Mouse (Mus musculus): ENCODE data around the gene 1700016D06Rik.

Gene 1700016D06Rik

DNA sequence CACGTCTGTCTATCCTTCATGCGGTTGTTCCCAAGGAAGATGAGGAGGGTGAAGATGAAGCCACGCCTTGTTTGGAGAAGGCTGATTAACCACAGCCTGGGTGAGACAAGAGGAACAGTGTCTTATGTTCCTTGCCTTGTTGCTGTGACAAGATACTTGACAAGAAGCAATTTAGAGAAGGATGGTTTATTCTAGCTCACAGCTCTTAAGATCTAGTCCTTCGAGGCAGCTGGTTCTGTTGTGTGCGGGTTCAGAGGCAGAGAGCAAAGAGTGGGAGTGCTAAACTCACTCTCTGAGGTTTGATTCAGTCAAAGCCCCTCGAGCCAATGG, at the start of gene 1700016D06Rik:
TSS of gene 1700016D06Rik (minus strand) at position 31 of the 330 bp plus-strand sequence.
- no peak for DNase-seq (ENCODE audit: low read depth)

DNA sequence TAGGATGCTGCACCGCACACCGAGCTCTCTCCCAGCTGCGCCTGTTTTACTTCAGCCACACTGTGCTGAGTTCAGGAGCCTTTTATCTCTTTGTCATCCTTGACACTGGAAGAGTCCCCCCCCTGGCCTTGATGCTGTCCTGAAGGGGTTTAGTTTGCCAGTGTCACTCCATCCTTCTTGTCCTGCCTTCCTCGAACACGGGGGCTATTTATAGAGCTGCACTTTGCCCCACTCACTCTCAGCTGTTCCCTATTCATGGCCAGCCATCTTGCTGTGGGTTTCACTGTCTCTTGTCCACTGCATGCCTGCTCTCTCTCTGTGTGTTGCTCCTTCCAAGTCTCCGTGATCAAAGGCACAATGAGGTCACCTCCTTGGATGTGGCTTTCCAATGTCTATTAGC, 48.6 kb upstream of the 1700016D06Rik start:
- no peak for DNase-seq (ENCODE audit: low read depth)

DNA sequence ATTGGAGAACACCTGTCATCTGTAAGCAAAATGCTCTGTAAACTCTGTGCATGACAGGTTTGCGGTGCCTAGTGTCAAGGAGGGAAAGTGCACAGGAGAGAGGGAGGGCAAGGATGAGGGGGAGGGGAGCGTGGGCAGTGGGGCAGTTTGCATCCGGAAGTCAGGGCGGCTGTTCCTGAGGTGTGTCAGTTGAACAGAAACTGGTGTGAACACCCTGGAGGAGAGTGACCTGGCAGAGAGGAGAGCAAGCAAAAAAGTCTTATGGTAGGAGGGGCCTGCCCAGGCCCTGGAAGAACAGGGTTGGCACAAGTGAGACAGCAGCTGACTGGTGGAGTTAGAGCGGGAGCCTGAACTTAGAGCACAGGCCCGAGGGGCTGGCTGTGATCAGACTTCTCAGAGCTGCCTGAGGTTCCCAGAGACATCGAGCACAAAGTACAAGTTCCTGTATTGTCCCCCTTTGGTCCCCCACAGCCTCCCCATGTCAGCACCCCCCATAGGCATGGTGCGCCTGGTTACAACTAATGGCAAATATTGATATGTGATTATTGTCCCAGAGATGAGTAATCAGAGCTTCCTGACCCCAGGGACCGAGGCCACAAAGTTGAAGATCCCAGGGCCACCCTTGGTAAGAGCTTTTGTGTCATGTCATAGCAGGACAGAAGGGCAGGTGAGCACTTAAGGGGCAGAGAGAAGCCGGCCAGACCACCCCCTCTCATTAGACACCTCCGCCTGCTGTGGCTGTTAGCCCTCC, 46.2 kb upstream of the 1700016D06Rik start:
- DNase-seq (ENCODE audit: low read depth) = no peak

DNA sequence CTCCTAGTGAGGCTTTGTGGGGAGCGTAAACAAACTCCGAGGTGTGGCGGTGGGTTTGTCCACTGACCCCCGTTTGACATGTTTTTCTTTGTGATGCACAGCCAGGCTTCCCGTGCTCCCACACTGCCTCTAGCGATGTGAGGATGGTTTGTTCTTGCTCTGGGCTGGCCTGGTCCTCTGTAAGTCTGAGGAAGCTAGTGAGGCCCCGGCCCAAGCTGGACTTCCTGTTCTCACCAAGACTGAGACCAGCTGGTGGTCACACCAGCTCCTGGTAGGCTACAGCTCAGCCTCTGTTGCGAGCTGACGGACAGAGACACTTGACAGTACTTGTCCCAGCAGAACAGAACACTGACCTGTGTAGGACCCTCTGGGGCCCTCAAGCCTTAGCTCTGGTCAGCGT, 42.7 kb upstream of the 1700016D06Rik start:
- no peak for DNase-seq (ENCODE audit: low read depth)

DNA sequence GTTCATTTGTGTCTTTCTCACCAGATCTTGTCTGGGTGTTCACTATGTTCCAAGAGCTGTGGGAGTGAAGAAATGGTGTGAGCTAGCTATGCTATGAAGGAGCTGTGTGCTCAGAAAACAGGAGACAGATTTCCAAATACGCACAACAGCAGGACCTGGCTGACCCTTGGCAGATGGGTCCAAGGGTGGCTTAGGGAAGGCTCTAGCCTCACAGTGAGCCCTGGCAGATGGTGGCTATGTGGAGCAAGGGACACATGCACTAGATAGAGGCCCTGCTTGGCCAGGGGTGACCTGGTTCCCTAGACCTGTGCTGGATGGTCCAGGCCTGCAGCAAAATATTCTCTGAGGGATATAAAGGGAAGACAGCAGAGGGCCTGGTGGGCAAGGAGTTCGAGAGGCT, 40.0 kb upstream of the 1700016D06Rik start:
- no peak for DNase-seq (ENCODE audit: low read depth)

DNA sequence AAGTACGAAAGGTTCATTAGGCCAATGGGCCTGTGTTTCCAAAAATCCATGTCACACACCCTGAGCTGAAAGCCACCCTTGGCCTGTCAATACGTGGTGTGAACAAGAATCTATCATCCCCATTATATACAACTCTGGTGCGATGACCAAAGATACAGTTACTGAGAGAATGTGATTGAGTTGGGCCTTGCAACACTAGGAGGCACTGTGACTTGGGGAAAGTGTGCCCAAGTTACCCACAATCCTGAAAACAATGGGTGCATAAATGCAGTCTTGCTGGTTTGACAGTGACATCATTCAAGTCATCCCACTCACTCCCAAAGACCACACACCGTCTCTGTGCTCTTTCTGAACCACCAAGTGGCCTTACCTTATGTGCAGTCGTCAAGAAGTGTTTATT, 38.2 kb upstream of the 1700016D06Rik start:
- no peak for DNase-seq (ENCODE audit: low read depth)

DNA sequence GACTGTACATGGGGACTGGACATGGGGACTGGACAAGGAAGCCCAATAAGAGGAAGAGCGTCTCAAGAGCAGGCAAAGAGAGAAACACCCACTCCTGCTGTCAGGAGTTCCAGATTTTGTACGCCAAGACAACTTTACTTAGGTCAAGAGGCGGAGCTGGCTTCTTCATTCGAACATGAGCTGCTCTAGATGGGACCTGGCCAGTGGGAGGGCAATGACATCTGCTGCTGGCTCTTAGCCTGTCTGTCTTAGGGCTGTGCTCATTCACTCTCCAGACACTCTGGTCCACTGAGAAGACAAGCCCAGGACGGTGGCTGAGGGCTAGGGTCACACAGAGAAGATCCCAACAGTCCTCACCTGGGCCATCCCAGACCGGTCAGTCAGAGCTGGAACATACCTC, 36.2 kb upstream of the 1700016D06Rik start:
- DNase-seq (ENCODE audit: low read depth) = no peak

DNA sequence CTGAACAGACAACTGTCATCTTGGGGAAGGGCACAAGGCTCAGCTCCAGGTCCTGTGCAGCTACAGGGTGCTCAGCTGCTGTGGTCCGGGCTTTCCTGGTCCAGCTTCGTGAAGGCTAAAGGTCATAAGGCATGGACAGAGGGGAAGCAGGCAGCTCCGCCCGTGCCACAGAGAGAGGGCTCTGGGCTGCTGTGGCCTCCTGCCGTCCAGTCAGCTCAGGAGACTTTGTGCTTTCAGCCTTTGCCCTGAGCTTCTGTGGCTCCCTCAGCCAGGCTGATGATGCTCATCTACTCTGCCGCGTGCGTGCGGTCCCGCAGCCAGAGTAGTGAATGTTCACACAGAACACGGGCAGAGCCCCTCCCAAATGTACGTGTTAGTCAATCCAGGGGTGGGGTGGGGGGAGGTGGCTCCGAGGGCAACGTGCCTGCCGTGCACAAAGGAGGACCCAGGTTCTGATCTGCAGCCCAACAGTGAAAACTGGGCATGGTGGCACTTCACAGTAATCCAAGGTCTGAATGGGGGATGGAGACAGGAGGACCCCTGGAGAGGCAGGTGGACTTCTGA, 34.9 kb upstream of the 1700016D06Rik start:
- DNase-seq (ENCODE audit: low read depth) = no peak

DNA sequence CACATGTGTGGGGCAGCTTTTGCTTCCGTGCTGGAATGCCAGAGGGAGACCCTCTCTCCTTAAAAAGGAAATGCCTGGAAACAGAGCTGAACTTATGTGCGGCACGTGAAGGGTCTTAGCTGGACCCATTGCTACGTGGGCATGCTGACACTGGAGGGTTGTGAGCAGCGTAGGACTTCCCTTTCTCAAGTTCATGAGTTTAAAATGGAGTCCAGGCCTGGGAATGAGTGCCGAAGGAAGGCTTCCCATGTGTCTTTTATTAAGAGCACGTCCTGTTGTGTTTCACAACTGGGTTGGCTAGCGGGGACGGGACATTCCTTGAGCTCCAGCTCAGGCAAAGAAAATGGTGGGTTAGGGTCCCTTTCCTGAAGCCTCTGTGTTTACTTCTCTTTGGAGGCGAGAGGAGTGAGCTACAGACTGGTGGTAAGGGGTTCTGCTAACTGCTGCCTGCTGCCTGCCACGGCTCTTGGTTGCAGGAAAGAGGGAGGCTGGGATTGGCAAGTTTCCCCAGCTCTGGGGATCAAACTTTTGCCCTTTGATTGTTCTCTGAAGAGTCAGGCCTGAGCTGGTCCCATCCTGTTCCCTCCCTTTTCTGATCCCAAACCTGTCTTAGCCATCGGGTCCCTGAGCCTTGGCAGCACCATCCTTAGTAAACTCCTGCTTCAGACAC, 29.5 kb upstream of the 1700016D06Rik start:
- DNase-seq (ENCODE audit: low read depth) = no peak

DNA sequence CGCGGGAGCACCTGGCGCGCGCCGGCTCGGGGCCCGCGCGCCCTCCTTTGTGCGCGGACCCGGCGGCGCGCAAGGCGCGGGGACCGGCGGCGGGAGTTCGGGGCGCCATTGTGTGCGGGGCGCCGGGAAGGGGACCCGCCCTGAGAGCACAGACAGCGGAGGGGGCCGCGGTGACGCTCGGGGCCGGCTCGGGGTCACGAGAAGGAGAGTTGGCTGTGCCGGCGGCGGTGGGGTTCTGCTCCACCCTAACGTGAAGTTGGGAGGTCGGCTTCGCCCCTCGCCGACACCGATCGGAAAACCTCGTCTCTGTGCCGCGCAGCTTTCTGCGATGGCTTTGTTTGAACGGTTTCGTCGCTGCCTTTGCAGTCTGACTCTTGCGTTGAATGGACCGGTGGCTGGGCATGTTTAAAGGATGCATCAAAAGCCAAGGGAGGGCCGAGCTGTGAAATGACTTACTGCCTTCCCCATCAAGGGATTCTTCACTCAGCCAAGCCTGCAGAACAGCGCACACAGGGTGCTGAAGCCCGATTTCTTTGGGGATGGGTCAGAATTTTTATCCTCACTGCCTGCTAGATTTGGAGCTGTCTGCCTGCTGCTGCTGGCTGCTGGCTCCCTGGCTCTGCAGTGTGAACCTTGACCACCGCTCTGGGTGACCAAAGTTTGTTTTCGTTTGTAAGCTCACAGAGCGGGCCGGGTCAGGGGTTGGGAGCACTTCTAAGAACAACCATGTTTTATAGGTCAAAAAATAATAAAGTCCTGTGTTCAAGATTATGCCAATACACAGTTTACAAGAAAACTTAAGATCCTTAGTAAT, 27.8 kb upstream of the 1700016D06Rik start:
- DNase-seq (ENCODE audit: low read depth) = no peak

DNA sequence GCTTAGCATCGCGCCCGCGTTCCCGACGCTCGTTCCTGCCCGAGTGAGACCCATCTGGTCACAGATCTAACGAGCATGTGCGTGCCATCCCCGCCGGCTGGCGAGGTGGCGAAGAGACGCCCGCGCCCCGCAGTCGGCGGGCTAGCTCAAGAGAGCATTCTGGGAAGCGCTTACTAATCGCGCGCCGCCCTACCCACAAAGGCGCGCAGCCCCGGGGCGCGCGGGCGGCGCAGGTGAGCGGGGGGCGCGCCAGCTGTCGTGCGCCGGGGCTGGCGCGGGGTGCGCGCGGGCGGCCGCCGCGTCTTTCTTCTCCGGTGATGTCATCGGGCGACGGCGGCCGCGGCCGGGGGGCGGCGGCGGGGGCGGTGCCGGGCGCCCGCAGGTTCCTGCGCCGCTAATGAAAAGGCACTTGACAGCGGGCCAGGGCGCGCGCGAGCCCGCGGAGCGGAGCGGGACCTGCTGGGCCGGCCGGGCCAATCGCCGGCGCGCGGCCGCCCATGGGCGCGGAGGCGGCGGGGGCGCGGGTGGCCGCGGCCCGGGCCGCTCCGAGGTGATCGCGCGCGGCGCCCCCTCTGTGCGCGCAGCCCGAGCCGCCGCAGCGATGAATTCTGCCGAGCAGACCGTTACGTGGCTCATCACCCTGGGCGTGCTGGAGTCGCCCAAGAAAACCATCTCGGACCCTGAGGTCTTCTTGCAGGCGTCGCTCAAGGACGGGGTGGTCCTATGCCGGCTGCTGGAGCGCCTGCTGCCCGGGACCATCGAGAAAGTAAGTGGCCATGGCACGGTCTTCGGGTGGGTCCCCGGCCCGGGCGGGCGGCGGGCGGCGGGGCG, 27.0 kb upstream of the 1700016D06Rik start, which contains the start of gene Arhgef7:
TSS of gene Arhgef7 (plus strand) at position 71 of the 831 bp plus-strand sequence.
- no peak for DNase-seq (ENCODE audit: low read depth)

DNA sequence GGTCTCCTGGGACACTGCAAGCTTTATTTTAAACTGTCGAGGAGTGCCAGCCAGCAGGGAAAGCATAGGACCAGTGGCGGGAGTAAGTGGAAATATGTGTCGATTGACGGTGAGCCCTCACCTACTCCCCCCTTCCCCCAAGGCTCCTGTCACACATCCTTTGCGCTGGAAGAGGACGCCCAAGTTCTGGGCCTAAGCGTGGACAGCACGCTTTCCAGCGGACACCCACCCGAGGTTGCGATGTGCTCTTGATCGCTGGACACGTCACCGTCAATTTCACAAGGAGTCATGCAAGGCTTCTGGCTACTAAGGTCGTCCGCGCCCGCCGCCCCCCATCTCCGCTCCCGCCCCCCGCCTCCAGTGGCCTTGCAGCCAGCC, 26.4 kb upstream of the 1700016D06Rik start:
- DNase-seq (ENCODE audit: low read depth) = no peak

DNA sequence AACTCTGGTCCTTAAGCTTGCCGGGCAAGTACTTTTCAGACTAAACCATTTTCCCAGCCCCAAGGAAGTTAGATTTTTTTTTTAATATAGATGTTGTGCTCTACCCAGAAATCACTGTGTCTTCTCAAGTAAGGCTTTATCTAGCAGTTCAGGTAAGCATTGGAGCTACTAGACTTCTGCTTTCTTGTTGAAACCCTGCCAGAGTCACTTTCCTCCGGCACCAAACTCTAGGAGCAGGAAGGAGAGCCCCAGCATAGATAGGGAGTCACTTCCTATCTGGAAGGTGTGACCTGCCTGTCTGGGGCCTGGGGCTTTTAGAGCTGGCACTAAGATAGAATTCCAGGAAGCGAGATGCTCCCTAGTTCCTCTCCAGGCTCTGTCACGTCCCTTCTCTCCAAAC, 16.3 kb upstream of the 1700016D06Rik start:
- no peak for DNase-seq (ENCODE audit: low read depth)

DNA sequence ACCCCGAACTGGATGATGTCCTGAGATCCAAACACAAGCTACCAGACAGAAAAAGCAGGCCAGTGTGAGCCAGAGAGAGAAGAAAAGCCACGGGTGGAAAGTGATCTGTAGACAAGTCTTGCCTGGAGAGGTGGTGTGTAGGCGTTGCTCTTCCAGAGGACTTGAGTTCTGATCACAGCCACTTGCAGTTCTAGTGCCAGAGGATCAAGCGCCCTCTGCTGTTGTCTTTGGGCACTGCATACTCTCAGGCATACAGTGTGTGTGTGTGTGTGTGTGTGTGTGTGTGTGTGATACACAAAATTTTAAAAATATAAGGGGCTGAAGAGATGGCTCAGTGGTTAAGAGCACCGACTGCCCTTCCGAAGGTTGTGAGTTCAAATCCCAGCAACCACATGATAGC, 11.4 kb upstream of the 1700016D06Rik start:
- no peak for DNase-seq (ENCODE audit: low read depth)

DNA sequence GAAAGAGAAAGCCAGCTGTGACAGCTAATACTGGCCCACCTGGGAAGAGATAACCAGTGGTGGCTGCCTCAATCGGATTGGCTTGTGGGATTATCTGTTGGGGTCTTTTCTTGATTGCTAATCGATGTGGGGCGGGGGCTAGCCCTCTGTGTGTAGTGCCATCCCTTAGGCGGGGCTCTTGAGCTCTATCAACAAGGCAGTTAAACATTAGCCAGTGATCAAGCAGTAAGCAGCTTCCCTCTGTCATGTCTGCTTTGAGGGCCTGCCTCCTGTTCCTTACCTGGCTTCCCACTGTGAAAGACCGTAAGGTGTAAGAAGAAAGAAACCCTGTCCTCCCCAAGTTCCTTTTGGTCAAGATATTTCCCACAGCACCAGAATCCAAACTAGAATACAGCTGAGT, 9.6 kb upstream of the 1700016D06Rik start:
- no peak for DNase-seq (ENCODE audit: low read depth)

DNA sequence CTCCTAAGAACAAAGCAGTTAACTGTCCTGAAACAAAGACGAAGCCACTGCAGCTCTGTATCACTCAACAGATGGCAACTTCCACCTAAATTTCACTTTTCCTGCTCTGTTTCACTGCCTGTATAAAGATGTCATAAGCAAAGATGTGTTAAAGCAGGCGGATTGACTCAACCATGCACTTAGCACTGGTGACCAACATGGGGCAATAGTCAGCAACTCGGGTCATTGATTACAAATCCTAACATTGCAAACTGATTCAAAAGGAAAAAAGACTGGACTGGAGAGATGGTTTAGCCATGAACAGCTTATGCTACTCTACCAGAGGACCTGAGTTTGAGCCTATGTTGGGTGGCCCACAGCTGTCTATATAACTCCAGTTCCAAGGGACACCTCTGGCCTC, 8.7 kb upstream of the 1700016D06Rik start:
- DNase-seq (ENCODE audit: low read depth) = no peak

DNA sequence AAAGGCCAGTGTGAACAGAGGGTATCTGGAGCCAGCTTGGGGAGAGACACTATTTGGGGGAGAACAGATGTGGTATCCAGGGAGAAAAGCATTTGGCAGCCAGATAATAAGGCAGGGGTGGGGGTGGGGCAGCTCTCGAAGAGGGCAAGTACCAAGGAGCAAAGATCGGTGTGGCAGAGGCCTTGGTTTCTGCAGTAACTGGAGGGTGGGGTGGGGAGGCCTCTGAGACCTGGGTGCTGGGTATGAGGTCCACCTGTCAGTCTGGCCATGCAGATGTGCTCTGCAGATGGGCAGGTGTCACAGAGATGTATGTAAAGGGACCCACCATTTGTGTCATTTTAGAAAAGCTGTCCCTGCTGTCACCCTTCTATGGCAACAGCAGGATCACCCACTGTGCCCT, 8.0 kb upstream of the 1700016D06Rik start:
- DNase-seq (ENCODE audit: low read depth) = no peak

DNA sequence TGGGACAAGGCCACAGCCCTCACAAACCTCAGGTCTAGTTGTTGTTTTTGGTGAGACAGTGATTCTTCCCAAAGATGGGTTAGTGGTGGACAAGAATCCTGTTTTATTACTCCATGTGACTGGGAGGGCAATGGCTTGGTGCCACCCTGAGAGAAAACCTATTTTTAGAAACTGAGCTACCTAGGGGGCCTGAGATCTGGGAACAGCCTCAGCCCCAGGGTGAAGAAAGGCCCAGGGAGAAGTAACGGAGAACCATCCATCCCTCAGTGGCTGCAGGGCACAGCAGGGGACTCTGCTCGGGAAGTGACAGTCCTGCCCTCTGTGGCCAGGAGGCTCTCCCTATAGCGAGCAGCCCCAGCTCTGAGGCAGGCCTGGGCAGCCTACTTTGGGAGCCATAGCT, 6.8 kb upstream of the 1700016D06Rik start:
- no peak for DNase-seq (ENCODE audit: low read depth)

DNA sequence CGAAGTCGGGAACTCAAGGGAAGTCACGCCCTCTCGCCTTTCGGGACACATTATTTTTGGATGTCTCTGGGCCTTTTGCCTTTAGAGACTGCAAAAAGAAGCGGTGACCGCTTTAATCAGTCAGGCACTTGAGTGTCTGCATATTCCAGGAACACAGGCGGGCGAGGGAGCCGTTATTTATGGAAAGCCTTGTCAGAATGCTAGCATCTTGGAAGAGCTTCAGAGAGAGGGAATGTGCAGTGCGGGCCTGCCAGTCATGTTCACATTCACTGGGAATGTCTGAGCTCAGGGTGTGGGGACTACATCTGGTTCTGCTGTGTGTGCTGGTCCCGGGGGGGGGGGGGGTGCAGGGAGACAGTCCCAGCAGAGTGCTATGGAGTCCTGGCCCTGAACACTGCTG, 5.0 kb upstream of the 1700016D06Rik start:
- no peak for DNase-seq (ENCODE audit: low read depth)

DNA sequence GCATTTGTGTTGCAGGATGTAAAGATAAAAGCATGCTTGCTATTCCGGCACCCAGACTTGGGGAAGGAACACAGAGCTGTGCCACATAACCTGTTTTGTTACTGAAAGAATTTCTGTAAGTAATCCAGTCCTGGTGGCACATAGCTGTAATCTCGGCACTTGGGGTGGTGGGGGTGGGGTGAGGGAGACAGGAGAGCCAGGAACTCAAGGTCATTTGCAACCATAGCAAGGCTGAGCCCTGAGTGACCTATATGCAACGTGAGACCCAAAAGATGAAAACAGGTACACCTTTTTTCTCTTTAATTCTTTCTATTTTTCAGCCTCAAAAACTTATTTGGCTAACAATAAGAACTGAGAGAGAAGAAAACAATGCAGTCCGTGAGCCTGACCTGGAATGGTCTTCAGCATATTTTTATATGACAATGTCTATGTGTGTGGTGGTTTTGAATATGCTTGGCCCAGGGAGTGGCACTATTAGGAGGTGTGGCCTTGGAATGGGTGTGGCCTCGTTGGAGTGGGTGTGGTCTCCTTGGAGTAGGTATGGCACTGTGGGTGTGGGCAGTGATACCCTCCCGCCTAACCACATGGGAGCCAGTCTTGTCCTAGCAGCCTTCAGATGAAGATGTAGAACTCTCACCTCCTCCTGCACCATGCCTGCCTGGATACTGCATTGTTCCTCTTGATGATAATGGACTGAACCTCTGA, 4.0 kb upstream of the 1700016D06Rik start:
- DNase-seq (ENCODE audit: low read depth) = no peak

DNA sequence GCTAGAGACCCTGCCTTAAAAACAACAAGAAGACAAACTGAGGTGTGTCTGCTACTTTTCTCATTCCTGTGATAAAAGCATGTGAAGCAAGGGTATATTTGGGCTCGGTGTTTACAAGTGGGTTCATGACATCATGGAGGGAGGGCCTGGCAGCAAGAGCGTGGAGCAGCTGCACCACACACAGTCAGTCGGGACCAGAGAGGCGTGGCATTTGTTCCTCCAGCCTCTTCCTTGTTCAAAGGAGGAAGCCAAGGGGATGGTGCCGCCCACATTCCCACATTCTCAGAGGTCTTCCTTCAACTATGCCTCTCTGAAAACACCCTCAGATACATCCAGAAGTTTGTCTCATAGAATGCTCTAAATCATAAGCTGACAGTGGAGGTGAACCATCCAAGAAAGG, 2.9 kb upstream of the 1700016D06Rik start:
- DNase-seq (ENCODE audit: low read depth) = no peak

All from c-Kit-positive CD71-negative TER-119-negative erythroid progenitor cells, embryonic 14.5 days (primary cell).